Mouse (Mus musculus): ENCODE measurements around the gene 3110040N11Rik. TPM values are rescaled to one million over a fixed set of nuclear protein-coding genes. Genes with fewer than 3 reads are reported as not detected.
"Not testable (repeated sequence)": the region's sequence is repeated elsewhere in the genome, so short reads cannot be mapped to it uniquely, and the experiment has no call there.

The 3110040N11Rik gene
- total RNA-seq (2021), result 10 to 100 TPM; 30.4 to 43.2 TPM
- long read RNA-seq, experiment 1, partial matches to known transcripts, result 0 of 8 reads
- long read RNA-seq, experiment 1, other reads (novel, unspliced or antisense), result 8 of 8 reads
- long read RNA-seq, experiment 2, transcript 3110040N11Rik-201 (5 exons, 887 nt), result major isoform, 10 of 54 reads
- long read RNA-seq, experiment 2, partial matches to known transcripts, result 4 of 54 reads
- long read RNA-seq, experiment 2, other reads (novel, unspliced or antisense), result 40 of 54 reads

DNA sequence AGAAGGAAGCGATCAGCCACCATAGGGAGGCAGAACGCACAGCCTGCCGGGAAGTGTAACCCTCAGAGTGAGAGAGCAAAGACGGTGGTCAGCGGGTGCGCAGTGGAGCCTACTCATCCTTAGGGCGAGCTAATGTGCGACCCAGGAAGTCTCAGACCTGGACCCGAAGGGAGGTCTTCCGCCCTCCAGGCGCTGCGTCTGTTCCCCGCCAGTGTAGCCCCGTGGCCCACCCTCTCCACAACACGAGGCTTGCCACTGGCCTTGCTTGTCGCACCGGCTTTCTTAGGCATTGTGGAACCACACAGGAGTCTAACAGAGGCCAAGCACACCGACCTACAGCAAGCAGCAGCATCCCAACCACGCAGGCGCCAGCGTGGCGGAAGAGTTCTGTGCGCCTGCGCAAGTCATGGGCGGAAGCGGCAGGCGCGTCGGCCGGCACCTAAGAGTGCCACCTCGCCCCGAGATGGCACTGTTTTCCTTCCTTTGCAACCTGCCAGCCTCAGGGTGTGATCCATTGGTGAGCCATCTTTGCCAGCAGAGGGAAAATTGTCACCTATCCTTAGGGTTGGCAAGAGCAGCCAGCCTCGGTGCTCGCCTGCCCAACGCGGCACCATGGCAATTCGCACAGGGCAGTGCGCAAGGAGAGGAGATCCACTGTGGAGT is at the start of gene 3110040N11Rik:
Gene 3110040N11Rik (minus strand): TSS at position 384 of the 663 bp plus-strand sequence.
- DNase-seq (ENCODE audit: low spot score in 2 of 2), result peak; percentile 79 to 84

DNA sequence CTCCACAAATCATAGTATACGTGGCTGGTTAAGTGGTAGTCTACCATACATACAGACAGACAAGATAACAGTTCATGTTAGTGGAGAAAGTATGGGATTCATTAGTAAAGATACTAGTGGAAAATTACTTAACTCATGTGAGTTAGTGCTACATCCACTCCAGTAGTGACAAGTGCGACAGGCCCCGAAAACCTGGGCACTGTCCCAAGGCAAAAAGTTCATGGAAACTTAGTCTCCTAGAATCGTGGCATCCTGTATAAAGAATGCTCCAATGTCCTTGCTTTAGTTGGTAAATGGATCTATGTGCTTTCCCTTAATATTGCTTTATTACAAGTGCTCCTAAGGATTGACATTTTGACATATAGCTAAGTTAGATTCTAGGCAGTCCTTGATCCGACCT is 48.5 kb upstream of the 3110040N11Rik start:
- DNase-seq (ENCODE audit: low spot score in 2 of 2), result not testable (repeated sequence)

DNA sequence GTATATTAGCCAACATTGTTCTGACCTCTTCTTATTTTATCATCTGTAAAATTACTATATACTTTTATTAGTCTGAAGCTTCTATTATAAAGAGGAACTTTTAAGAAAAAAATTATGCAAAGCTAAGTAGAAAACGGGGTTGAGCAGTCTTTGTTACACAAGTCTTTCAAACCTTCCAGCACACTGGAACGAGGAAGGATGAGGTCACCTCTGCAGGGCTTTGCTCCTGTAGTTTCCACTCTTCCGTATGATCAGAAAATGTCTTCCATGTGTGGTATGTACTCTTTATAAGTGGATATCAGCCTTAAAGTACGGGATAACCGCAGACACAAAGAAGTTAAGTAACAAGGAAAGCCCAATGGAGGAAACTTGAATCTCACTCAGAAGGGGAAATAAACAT is 46.2 kb upstream of the 3110040N11Rik start:
- no peak for DNase-seq (ENCODE audit: low spot score in 2 of 2)

DNA sequence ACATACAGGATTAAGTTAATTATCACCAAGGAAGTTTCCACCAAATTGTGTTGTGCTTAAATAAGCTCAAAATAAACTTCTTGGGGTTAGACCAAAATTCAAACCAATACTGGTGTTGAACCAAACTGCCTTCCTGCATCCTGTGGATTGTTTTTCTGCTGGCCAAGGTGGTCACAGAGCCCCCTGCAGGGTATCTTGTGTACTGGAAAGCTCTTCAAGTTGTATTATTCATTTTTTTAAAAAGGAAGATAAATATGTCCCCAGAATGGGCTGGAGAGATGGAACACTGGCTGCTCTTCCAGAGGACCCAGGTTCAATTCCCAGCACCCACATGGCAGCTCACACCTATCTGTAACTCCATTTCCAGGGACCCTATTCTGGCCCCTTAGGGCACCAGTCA is 45.6 kb upstream of the 3110040N11Rik start:
- DNase-seq (ENCODE audit: low spot score in 2 of 2), result no peak

DNA sequence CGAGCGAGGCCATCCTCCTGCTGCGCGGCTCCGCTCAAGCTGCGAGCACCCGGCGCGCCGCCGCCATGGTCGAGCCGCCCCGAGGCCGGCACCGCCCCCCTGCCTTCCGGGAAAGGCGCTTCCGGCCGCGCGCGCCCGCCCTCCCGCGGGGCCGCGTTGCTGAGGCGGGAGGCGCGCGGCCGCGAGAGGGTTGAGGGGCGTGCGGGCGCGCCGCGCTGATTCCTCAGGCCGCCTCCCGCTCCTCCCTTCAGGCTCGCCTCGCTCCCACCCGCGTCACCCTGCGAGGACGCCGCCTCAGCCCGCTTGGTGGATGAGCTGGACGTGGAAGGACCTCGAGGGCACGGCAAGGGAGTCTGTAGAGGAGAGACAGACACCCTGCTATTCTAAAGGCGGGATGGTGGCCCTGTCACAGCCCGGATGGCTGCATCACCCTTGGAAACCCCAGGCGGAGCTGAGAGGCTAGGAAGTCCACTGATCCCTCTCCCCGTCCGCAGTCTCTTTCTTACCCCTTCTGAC is 40.2 kb upstream of the 3110040N11Rik start, which contains the start of gene Btbd1:
Gene Btbd1 (minus strand): TSS at position 53 of the 516 bp plus-strand sequence.
- DNase-seq (ENCODE audit: low spot score in 2 of 2), result peak; percentile 89 to 90

DNA sequence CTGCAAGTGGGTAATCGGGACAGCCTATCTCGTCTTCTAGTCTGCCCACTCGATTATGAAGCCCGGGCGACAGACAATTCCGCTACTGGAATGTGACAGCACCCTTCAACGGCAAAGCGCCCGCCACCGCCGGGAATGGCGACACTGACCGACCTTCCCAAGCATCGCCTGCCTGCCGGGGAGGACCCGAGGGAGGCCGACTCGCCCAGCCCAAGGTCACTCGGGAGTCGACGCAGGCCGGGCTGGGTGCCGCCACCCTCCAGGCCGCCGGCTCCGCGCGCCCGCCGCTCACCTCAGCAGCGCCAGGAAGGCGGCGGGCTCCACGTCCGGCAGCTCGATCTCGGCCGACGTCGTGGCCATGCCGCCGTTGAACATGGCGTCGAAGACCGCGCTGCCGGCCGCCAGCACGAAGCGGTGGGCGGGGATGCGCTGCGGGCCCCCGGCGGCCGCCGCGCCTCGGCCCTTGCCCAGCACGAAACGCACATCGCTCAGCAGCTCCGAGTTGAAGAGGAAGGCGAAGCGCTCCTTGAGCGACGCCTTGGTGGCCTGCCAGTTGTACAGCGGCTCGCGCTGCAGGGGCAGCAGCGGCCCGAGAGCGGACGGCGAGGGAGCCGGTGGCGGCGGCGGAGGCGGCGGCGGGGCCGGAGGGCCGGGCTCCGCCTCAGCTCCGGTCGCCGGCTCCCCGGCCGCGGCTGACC is 39.6 kb upstream of the 3110040N11Rik start:
- DNase-seq (ENCODE audit: low spot score in 2 of 2), result peak; percentile 65 to 69

DNA sequence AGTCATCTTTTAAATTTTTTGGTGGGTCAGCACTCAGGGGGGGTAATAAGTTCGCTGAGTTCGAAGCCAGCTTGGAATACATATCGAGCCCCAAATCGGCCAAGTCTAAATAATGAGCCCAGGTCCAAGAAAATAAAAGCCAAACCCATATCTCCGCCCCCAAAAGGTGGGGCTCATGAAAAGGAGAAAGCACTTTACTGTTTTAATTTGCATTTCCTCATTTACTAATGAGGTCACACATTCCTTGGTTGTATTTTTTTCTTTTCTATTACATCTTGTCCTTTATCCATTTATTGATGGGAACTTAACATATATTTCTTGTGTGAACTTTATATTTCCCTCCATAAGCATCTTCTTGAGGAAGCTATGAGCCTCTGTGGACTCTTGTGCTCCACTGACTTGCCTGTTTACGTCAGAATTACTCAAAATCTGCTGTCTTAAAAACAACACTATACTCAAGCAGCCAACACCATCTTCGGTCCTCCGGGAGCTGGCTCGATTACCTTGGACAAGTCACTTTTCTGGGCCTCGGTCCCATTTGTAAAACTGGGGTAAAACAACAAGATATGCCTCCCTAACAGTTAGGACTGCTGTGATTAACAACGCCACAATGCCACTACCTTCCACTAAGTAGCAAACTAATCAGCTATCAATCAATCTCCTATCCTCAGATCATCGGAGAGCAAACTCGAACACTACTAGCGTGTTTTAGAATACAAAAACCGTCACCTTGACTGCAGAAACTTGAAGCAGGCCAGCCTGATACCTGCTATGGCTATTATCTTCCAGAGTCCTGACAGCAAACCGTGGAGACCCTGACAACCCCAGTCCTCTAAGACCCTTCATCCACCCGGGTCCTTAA is 38.8 kb upstream of the 3110040N11Rik start:
- DNase-seq (ENCODE audit: low spot score in 2 of 2), result no peak

DNA sequence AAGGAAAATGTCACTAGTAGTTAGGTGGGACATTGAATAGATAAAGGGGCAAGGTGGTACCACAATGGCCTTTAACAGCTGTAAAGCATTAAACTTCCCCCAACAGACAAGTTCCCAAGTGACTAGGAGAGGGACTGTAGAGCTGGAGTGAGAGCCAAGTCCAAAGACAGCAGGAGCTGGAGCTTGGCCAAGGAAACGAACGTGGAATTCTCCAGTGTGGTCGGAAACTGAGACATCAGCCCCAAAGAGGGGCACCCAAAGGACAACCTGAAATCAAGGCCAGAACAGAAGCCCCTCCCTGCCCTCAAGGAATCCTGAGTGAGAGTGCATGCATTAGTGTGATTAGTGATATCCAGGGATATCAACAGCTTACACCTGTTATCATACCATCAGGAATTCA is 36.1 kb upstream of the 3110040N11Rik start:
- DNase-seq (ENCODE audit: low spot score in 2 of 2), result peak in 1 of 2 experiments; percentile 27

DNA sequence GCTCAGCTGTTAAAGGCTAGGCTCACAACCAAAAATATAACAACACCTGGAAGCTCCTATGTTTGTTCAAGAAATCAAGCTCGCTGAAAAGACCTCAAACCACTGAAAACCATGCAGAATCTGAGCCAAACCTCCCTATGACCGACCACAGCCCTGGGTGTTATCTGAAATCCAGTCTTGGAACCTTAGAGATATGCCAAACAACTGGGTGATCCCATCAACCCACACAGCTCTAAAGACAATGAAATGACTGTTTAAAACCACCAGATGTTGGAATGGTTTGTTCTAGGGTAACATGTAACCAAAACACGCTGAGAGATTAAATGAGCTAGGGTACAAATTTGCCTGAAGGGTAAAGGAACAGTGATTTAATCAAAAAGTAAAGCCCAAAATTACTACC is 35.6 kb upstream of the 3110040N11Rik start:
- DNase-seq (ENCODE audit: low spot score in 2 of 2), result no peak

DNA sequence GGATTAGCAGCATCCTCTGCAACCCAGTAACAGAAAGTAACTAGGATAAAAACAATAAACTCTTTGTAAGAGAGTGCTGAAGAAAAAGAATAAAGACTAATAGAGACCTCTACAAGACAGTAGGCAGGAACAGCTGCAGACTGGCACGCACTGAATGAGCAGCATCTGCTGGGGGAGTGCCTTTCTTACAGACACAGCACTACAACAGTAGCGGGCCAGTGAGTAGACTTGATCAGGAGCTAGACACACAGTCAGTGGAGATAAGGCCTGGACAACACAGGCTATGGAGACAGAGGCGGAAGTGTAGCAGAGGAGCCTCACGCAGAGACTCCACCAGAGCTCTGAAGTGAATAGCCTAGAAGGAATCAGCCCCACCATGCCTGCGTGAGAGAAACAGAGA is 16.8 kb upstream of the 3110040N11Rik start:
- no peak for DNase-seq (ENCODE audit: low spot score in 2 of 2)

DNA sequence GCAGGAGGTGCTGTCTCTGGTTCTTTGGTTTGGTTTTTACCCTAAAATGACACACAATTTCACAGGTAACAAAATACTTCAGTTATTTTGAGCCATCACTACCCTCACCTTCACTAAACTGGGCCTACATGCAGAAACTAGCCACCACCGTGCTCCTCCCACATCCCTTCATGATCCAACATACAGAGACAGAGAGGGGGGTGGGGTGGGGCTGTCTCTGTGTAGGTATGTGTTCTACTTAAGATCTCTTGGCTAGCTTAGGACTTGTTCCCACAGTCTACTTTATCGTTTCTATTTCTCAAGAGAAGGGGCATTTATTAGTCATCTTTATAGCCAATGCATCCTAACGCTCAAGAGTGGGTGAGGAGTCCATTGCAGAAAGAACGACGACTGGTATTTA is 742 bp downstream of the 3110040N11Rik start:
- DNase-seq (ENCODE audit: low spot score in 2 of 2), result no peak

DNA sequence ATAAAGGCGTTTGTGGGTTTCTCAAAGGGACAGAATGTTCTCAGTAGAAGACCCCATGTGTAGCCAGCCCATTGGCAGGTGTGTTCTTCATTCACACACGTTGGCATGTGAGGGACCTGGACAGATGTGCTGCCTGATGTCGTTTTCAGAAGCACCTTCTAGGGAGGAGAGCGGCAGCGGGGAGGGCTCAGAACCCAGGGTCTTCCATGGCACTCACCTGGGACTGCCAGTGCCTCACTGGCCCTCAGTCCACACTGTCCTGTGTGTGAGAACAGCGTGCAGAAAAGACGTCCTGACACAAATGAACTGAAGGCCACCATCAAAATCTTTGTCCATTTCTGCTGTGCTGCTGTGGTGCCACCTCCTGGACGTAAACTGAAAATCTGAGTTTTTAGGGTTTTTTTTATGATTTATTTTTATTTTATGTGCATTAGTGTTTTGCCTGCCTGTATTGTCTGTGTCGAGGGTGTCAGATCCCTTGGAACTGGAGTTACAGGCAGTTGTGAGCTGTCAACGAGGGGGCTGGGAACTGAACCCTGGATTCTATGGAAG is 11.5 kb downstream of the 3110040N11Rik start:
- DNase-seq (ENCODE audit: low spot score in 2 of 2), result no peak

DNA sequence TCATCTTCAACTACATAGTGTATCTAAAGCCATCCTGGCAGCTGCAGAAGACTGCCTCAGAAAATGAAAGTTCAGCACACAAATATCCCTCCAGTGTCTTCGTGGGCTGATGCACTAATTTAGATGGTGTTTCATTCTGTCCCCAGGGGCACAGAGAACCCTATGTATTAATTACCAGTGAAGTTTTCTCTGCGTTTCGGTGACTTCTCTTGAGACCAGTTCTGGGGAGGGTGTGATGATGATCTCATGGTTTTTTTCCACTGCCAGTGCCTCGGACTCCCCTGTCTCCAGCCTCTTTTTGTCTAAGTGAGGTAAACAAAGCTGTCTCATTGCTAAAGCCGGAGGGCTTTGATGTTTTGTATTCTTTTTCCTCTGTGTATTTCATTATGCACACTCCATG is 14.0 kb downstream of the 3110040N11Rik start:
- DNase-seq (ENCODE audit: low spot score in 2 of 2), result no peak

DNA sequence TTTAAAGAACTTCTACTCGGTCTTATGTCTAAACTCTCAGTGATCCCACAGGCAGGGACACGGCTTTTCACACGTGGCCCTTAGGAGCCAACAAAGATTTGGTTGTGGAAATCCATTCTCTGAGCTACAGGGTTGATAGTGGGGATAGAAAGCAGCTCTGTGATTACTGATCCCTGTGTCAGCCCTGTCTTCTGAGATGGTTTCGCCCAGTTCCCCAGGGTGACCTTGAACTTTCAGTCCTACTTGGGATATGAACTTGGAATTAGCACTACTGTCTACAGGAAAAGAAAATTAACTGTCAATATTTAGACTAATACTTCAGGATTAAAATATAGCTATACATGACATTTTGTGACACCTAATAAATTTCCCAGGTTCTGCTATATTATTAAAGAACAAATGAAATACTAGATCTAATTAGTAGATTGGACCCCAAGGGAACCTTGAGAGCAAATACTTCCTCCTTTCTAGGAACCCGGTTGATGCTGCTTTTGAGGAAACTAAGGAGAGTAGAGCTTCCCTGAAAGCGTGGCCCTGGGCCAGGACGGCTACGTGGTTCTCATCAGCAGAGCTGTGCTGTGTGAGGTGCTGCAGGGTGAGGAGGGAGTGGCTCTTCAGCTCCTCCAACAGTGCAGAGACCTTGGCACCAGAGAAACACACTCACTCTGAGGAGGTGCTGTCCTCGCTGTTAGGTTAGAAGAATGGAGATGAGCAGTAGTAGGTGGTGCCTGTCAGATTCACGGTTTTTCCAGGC is 16.3 kb downstream of the 3110040N11Rik start:
- DNase-seq (ENCODE audit: low spot score in 2 of 2), result no peak

DNA sequence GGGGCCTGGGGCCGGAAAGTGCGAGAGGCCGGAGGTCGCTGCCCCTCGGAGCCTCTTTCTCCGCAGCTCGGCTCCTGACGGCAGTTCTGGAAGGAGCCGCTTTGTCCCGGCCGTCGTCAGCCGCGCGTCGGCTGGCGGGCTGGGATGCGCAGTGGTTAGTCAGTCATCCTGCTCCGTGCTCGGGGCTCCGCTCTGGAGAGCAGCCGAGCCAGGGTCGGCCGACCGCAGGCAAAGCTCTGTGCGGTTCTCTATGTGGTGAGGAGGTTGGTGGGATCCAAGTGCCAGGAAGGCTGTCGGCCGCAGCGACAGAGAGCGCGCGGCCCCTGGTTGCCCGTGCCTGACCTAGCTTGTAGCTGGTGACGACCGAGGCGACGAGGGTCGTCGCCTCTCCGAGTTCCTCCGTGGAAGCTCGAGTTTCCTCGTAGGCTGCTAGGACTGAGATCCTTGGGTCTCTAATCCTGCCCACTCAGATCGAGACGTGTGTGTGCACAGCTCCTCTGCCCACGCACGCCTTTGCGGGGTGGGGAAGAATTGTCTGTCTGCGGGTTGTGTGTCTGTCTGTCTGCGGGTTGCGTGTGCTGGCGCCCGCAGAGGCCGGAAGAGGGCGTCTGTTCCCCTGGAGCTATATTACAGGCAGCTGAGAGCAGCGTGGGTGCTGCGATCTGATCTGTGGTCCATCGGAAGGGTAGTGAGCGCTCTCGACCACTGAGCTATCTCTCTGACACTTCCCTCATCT is 26.0 kb downstream of the 3110040N11Rik start:
- peak in 1 of 2 experiments; percentile 38 for DNase-seq (ENCODE audit: low spot score in 2 of 2)

DNA sequence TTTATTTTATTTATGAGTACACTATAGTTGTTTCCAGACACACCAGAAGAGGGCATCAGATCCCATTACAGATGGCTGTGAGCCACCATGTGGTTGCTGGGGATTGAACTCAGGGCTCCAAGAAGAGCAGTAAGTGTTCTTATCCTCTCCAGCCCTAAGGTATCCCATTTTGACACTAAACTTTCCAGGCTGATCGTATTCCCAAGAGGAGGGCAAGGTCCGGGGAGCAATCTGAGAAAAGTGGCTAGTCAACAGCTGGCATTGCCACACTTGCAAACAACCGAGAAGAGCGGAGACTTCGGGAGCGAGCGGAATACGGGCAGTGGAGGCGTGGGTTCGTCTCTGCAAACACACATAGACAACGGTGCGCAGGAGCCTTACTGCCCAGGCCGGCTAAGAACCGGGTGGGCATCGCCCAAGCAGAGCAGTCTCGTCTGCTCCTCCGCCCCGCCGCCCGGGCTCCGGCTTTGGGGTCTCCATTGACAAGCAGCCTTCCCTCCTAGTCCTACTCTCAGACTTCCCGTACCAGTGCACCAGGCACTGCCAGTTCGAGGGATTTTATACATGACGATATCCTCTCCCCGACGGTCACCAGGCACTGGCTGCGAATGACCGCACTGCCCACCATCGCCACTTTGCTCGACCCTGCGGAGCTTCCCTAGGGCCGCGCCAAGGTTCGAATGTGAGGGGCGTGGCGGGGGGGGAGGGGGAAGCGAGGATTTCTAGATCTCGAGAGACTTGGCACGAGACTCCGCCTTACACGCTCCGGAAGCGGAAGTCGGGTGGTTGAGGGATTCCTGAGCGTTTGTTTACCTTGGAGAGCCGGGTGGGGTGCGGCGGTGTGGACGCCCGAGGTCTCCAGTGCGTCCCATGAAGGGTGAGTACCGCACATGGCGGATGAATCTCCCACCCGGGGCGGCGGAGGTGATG is 26.8 kb downstream of the 3110040N11Rik start, which contains the start of gene Ramac:
Gene Ramac (plus strand): TSS at position 746 of the 930 bp plus-strand sequence.
- peak; percentile 79 to 81 for DNase-seq (ENCODE audit: low spot score in 2 of 2)

DNA sequence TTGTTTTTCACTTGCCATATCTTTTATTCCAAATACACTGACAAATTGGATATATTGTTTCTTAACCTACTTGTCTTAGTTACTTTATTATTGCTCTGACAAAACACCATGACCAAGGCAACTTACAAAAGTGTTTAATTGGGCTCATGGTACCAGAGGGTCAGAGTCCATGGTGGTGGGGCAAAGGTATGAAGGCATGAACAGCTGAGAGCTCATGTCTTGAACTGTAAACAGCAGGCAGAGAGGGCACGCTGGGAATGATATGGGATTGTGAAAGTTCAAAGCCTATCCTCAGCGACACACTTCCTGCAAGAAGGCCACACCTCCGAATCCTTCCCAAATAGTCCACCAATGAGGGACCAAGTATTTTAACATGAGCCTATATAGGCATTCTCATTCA is 41.3 kb downstream of the 3110040N11Rik start:
- DNase-seq (ENCODE audit: low spot score in 2 of 2), result no peak

DNA sequence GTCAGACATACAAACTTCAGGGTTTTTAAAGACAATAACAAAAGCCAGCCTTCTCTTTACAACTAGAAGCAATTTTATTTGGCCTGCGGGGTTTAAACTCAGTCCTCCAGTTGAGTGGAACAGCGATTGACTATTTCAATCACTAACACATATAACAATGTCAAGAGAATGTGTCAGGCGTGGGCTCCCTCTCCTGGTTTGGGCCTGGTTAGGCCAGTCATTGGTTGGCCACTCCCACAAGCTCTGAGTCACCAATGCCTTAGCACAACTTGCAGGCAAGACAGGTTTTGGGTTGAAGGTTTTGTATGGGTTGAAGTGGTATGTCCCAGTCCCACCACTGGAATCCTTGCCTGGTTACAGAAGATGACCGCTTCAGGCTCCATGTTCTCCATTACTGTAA is 45.1 kb downstream of the 3110040N11Rik start:
- DNase-seq (ENCODE audit: low spot score in 2 of 2), result peak; percentile 19 to 25

All from adrenal gland, adult 18-20 months (tissue).